Mouse (Mus musculus) liver, postnatal 0 days (tissue): ENCODE measurements at regions not wholly inside any gene's neighbourhood (a gene's known extent, or its start where the extent isn't known, plus 50 kb on each side); places are given as distances from the start of the nearest gene placed in this dataset.

Experiments
- CTCF ChIP-seq: sonication (generic); IDR thresholded peaks from 2 replicates; pipeline ENCODE4 v1.5.1; 2016; ENCODE audit warnings: antibody characterized with exemption, low read depth
- EP300 ChIP-seq: IDR thresholded peaks from 2 replicates; pipeline ENCODE4 v1.6.1; 2016; ENCODE audit warnings: antibody characterized with exemption, low read depth, mild to moderate bottlenecking

DNA sequence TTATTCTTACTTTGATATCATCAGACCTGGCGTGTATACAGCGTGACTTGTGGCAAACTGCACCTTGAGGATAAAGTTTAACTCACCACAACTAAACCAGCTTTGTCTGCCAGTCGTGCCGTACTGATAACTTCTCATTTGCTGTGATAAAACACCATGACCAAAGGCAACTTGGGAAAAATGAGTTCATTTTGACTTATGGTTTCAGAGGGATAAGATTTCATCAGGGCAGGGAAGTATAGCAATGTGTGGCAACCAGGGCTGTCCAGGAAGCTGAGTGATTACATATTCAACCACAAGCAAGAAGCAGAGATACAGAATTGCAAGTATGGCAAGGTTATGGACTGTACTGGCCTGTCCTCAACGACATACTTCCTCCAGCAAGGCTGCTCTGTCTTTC lies 747.7 kb upstream of the Nudt12 start:
- no peak for TF ChIP-seq EP300
- no peak for TF ChIP-seq CTCF
